Mouse (Mus musculus) right cerebral cortex, adult 18-20 months (tissue): Measurements from ENCODE around the gene Calm1.
A peak's percentile ranks its signal among the peaks of the same experiment; 100 is the strongest.

Experiments
- DNase-seq: peaks from one replicate; pipeline ENCODE4 v3.0.0; 2022; ENCODE audit warnings: mixed read lengths

Calm1 gene

DNA sequence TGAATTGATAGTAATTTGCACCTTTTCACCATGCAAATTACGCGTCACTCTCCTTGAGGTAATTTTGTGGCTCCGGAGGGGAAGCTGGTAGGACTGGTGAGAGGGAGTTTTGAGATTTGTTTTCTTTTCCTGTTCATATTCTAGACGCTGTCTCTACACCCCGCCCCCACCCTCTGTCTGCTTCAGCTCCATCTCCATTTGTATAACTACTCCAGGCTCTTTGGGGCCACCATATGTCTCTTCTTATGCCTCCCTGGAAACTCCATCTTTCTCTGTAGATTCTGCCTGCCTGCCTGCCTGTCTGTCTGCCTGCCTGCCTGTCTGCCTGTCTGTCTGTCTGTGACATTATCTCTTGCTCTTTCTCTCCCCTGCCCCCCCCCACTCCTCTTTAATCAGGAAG is 26.8 kb downstream of the Calm1 start:
- no peak for DNase-seq

DNA sequence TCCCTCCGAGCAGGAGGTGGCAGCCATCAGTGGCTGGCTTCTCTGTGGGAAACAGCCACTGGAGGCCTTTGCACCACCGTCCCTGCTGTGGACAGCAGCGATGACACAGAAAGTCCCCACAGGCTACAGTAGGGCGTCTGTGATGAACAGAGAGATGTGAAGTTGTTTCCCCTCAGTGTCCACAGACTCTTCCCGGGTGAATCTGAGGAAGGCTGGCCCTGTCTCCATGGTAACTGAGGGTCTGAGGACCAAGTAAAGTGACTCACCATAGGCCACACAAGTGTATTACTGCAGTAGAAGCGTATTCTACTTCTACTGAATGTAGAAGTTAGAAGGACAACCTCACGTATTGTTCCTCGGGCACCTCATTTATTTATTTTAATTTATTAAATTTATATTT is 27.4 kb downstream of the Calm1 start:
- no peak for DNase-seq

DNA sequence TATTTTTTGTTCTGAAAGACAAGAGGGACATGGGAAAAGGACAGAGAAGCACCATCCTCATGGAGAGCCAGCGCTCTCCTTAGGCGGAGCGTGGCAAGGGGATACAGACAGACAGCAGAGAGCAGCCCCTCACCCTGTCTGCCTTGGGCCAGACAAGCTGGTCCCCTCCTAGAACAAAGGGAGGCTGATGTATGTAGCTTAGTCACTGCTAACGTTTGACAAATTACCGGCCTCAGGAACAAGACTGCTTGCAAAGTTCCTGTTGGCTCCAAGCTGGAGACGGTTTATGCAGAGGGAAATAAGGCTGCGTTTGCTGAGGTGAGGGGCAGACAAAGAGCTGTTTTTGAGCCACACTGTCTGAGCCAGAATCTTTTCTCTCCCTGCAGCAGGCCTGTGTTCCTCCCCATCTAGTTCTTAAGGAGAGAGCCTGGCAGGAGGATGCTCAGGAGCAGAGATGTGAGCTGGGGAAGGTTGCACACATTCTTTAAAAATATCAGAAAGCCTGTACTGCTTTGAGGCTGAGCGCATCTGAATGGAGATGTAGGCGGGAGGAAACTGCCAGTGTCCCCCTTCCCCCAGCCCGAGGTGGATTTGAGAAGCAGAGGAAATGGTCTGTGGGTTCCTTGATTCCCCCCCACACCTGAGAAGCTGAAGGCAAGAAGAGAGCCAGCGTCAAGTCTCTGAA is 28.9 kb downstream of the Calm1 start:
- peak; percentile 77 for DNase-seq

DNA sequence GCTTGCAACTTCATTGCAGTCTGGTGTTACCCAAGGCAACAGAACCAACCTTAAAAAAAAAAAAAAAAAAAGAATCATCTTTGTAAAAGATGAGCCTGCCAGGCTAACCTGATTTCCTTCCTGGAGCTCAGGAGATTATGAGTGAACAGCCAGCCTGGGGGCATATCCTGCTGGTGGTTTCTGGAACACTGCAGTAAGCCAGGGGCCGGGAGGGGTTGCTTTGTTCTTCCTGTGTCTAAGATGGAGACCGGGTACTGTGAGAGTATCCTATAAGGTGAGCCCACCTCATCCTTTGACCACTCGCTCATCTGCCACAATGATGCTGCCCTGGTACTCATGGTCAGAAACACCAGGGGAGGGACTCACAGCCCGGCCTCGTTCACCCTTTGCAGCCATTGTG is 35.0 kb downstream of the Calm1 start:
- no peak for DNase-seq

DNA sequence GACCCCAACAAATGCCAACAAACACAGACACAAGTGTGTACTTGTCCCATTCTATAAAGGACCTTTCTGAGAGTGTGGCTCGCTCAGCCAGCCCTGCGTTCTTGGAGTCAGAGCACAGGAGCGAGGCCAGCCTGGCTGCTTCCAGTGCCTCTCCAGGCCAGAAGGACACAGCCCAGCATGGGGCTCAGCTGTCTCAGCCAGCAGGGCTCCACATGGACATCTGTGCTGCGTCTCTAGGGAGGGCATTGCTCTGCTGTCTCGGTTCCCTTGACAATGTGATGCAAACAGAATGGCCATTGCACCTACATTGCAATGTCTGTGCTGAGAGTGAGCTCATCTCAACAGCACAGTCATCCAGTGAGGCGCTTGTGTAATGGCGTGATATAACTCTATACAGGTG is 35.7 kb downstream of the Calm1 start:
- DNase-seq, result no peak

DNA sequence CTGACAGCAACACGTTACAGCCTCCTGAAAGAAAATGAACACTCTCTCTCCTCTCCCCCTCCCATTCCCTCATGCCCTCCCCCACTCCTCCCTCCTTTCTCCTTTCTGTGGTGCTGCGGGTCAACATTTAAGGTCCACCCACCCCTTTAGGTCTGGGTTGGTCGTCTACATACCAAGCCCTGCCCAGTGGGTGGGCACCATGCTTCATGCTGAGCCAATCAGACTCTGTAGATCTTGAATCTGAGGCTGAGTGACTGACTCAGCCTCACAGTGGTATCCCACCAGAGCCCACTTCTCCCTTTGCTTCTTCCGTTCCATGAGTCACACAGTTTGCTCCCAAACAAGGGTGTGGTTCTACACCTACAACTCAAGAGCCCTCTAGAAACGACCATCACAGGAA is 36.2 kb downstream of the Calm1 start:
- DNase-seq, result no peak

DNA sequence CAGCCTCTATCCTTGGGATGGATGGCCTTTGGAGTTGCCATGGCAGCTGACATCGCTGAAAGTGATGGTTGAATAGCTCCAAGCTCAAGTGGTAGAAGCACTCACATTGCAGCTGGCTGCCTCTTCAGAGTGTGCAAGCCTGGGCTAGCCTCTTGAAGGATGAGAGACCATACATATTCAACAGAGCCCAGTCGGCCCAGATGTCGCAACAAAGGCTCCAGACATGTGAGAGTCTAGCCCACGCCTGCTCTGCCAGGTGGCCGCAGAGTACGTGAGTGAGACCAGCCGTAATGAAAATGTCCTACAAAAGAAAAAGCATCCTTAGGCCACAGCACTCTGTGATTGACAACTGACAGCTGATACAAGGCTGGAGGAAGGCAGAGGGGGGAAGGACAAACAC is 40.2 kb downstream of the Calm1 start:
- peak; percentile 59 for DNase-seq

DNA sequence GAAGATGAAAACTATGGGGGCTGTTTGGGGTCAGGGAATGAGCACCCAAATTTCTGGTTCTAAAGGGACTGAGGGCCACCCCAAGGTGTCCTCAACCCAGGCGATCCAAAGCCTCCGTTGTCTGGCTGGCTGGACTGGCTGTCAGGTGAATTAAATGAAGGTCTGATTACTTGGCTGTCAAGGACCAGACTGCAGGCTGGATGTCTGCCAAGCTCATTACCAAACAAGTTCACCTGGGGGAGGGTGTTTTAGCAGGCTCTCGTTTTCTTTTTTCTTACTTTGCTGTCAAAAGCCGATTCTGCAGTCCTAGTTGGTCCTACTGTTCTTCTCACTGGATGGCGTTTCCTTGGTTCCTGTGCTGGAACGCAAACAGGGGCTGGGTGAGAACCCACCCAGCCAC is 40.6 kb downstream of the Calm1 start:
- no peak for DNase-seq

DNA sequence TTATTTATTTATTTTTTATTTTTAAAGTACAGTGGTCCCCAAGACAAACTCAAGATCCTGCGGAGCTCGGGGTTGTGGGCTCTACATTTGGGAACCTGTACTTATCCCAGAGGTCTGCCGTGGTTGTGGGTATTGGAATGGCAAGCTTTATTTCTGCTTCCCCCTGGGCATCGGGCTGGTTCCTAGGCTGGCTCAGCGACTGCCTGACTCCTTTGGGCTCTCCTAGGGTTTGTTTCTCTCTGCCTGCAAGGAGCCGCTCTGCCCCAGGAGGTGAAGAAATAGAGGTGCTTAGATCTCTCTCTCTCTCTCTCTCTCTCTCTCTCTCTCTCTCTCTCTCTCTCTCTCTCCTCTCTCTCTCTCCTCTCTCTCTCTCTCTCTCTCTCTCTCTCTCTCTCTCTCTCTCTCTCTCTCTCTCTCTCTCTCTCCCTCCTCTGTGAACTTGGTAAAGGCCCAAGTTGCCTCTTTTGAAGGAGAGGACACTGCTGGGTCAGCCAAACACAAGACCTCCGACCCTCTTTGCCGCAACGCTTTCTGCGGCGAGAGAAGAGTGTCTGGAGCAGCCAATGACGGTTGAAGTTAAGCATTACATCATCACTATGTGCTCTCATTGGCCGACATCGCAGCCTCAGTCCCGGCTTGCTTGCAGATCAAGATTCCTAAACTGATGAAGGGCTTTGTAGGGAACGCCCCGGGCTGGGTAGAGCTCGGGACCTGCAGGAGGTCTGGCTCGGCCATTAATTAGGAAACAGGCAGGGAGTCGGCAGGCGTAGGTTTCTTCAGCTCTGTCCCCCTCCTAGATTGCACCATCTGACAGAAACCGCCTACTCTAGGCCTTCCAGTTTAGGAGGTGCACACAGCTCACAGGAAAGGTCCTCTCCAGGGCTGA is 42.9 kb downstream of the Calm1 start:
- peak; percentile 87 for DNase-seq

DNA sequence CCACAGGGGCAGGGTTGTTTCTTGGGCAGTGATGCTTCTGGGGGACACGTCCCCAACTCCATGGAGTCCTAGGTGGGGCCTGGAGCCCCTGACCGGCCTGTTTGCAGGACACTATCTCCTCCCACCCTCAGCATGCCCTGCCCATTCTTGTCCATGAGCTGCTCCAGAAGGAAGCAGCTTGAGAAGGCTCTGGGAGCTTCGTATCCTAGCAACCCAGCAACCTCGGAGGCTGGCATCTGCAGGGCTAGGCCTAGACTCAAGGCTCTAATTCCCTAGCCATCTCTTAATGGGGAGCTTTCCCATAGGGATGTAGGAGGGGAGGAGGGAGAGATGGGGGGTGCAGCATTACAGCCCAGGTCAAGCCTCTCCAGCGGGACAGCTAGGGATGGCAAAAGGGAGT is 45.3 kb downstream of the Calm1 start:
- peak; percentile 78 for DNase-seq

DNA sequence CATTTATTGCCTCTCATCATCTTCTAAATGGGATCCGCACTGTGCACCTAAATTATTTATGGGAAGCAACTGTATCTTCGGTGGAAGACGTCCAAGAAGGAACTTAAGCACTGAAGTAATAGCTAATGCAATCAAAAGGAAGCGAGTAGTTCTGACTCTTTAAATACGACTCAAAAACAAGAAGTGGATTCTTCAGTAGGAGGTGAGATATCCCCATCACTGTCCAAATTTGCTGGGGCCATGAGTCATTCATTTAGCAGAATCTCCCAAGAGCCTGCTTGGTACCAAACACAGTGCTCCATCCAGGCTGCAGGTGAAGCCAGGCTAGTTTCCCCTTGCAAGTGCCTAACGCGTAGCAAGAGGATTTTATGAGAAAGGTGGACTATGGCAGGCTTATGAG is 49.9 kb downstream of the Calm1 start:
- no peak for DNase-seq

DNA sequence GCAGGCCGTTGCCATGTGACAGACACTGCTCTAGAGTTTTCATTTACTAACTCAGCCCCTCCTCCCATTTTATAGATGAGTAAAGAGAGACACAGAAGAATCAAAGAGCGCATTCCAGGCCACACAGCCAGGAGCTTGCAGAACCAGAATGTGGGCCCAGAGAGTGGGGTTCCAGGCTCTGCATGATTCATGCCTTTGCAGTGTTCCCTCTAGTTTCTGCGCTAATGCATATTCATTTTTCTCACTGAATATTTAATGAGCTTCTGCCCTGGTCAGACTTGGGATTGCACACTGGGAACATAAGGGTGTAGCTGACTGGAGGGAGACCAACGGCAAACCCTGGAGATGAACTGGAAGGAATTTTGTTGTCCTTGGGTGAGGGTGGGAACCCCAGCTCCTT is 55.2 kb downstream of the Calm1 start:
- DNase-seq, result peak; percentile 81

DNA sequence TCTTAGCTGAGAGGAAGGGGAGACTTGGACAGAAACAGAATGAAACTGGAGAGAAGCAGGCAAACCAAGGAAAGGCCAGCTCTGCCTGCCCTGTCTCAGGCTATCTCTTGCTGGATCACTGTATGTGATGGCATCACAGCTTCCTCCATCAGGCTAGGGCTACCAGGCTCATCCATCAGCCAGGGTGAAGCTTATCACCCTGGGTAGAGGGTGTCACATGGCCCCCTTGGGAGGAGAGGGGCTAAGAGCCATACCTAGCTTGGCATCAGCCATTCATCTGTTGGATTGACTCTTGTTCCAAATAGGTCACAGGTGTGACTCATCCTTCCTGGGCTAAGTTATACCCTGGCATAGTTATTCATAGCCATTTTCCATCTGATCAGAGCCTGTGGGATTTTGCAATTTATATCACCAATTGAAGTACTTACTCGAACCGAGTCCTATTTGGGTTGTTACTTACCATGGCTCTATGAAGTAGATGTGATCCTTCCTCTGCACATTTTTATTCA is 56.3 kb downstream of the Calm1 start:
- DNase-seq, result no peak

DNA sequence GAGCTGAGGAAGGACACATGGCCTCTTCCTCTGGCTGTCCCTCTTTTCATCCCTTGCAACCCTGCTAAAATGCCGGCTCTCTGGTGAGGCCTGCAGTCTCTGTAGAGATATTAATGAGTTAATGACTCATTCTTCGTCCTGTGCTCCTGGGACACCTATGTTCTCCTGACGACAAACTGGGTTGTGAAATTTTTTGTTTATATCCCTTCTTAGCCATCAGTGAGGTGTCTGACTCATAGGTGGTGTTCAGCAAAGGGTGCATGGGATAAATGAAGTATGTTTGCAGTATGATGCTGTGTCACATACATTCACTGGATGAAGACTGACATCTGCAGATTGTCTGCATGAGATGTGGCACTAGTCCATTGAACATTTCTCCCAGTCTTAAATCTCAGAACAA is 58.5 kb downstream of the Calm1 start:
- no peak for DNase-seq
